Mouse (Mus musculus) mouse trophoblast stem cell (cell line): ENCODE measurements around the gene Zfp58.
"Not testable (repeated sequence)": the region's sequence is repeated elsewhere in the genome, so short reads cannot be mapped to it uniquely, and the experiment has no call there.

Experiments used
- in situ Hi-C, 2 experiments: fragments of 300-500 bp; cut with MseI, MboI; formaldehyde crosslinking; loops; 2 replicates in 1 of 2; 3 replicates in 1 of 2; pipeline ENCODE4 v1.15.1; 2025

Gene Zfp58

DNA sequence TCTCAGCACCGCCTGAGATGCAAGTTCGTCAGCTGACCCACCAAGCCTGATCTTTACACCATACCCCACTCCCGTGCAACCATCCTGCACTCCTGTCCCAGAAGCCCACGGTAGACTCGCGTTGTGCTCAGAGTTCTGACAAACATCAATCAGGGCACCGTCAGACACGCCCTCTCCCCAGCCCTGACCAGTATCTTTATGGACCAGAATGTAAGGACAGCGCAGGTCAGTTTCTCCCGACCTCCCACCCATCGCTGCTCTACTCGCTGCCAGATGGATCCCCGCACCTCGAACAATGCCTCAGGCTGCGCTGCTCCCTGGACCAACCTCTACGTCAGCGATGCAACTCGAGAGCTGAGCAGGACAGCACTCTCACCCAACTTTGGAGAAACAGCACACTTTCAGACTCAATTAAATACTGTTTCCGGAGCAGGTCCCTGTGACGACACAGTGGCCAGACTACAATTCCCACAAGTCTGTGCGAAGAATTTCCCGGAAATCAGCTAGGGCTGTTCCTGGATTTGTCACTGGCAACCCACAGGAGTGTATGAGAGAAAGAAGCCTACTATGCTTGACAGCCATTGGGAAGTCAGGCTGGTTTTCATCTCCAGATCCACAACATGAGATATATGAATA is at the start of gene Zfp58:
Zfp58 (minus strand) TSS at position 472 of the 636 bp plus-strand sequence.
- in situ Hi-C loops: no loop called here

DNA sequence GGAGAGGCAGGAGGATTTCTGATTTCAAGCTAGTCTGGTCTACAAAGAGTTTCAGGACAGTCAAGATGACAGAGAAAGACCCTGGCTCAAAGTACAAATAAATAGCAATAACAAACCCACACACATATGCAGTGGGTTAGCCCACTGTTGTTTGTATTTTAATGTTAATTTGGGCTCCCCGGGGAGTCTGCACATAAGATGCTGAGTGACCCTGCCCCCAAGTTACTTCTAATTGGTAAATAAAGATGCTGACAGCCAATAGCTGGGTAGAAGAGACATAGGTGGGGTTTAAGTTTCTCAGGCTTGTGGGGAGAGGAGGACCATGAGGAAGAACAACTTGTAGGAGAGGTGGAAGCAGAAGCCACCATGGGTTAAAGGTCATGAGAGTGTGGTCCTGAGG is 45.6 kb upstream of the Zfp58 start:
- in situ Hi-C loops: no loop called here

DNA sequence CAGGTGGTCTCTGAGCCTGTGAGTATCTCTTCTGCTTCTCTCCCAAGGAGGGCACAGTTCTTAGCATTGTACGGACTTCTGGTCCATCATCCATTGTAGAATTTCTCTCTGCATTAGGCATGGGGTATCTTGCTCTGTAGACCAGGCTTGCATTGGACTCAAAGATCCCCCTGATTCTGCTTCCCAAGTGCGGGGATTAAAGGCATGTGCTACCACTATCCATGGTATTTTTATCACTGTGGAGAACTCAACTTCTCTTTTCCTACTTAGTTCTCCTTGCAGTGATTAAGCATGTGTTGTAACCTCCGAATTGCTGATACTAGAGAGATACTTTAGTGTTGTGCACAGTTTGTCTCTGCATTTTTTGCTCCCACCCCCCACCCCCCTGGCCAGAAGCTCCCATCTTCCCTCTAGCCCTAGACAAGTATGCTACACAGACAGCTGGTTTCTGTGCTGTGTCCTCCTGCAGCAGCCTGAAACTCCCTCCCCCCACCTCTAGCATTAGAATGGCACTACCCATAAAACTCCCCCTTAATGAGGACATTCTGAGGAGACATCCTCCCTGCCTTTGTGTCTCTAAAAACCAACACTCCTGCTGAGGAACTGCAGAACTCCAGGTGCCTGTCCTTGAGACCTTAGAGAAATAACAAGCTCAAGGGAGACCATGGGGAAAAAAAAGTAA is 26.8 kb upstream of the Zfp58 start:
- in situ Hi-C loops: no loop called here

DNA sequence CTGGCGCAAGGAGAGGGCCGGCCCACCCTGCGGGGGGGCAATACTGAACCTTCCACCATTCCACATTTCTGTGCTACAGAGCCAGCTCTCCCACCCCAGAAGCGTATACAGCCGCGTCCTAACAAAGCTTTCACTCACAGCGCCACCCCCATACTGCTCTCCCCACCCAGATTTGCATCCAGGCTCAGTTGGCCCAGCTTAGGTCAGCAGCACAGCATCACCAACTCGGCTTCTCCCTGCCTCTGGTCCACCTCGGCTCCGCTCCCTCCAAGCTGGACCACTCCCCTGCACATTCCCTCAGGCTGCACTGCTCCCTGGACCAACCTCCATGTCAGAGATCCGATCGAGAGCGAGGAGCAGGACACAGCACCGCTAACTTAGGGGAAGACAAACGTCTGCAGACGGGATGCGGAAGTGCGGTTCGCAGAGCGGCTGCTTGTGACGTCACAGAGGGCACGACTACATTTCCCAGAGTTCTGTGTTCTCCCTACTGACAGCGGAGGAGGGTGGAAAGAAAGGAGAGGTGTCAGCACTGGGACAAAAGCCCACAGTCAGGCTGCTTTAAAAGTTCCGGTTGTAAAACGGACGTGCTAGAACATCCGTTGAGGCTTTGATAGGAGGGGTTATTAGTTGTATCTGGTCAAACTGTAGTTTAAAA is 25.5 kb upstream of the Zfp58 start, which contains the start of the genes Gm26965 and Zfp87:
Gm26965 (minus strand) TSS at position 399 of the 658 bp plus-strand sequence.
Zfp87 (minus strand) TSS at position 425 of the 658 bp plus-strand sequence.
- in situ Hi-C loops: no loop called here

GRCm38 (mm10) chr13:67500908-67501307 is 553 bp upstream of the Zfp58 start:
- in situ Hi-C loops: no loop called here

DNA sequence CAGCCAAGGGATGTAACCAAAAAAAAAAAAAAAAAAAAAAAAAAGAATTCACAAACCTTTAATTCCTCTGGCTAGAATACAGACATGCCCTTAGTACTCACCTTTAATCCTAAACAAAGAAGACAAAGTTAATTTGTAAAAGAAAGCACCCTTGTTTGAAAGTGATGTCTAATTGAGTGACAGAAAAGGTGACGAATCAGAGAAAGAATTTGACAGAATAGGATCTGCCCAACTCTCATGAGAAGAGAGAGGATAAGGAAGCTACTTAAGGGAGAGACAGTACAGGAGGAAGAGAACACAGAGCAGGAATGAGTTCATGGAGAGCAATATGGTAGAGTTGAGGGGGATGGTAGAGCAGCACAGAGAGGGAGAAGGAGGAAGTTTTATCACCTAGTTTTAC is 4.7 kb downstream of the Zfp58 start:
- in situ Hi-C loops: no loop called here

DNA sequence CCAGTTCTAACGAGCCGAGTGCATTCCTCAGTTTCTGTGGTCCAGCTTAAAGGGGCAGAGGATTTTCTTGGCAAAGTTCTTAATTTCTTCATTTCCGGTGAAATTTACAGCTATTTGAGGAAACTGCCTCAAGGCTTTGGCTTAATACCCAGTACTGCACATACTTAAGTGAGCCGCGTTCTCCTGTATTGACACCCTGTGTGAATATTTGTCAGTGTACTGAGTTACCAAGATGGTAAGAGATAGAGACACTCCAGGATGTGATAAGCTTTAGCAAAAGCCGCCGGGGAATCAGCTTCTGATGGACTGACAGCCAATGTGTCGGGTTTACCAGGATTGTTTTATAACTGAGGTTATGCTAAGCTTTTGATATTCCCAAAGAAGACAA is 15.9 kb downstream of the Zfp58 start:
- in situ Hi-C loops: no loop called here

GRCm38 (mm10) chr13:67483625-67484423 is 16.5 kb downstream of the Zfp58 start, which contains the start of gene Zfp874b:
Gene Zfp874b (minus strand): TSS chr13:67484258.
- in situ Hi-C loops: no loop called here

- in situ Hi-C loops: no loop called here
These were observed 18.8 kb downstream of the Zfp58 start for GRCm38 (mm10) chr13:67481528-67481927.

DNA sequence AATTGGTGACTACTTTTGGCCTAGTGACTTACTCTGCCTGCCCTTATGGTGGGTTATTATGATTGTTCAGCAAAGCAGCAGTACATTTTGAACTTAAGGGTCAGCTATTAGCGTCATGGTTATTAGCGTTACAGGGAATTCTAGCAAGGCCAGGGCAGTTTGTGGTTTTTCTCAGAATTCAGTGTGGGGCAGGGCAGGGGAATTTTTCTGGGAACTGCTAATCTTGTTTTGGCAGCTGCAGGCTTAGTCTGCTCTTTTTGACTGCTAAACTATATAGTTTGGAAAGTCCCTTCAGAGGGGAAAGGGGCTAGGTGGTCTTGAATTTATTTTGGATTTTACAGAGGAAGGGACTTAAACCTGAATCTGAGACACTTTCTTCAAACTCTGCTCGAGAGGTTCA is 31.1 kb downstream of the Zfp58 start:
- in situ Hi-C loops: no loop called here

- in situ Hi-C loops: not testable (repeated sequence)
These were observed 36.7 kb downstream of the Zfp58 start for GRCm38 (mm10) chr13:67463506-67464185.

- in situ Hi-C loops: no loop called here
These were observed 48.4 kb downstream of the Zfp58 start for GRCm38 (mm10) chr13:67452021-67452309.

DNA sequence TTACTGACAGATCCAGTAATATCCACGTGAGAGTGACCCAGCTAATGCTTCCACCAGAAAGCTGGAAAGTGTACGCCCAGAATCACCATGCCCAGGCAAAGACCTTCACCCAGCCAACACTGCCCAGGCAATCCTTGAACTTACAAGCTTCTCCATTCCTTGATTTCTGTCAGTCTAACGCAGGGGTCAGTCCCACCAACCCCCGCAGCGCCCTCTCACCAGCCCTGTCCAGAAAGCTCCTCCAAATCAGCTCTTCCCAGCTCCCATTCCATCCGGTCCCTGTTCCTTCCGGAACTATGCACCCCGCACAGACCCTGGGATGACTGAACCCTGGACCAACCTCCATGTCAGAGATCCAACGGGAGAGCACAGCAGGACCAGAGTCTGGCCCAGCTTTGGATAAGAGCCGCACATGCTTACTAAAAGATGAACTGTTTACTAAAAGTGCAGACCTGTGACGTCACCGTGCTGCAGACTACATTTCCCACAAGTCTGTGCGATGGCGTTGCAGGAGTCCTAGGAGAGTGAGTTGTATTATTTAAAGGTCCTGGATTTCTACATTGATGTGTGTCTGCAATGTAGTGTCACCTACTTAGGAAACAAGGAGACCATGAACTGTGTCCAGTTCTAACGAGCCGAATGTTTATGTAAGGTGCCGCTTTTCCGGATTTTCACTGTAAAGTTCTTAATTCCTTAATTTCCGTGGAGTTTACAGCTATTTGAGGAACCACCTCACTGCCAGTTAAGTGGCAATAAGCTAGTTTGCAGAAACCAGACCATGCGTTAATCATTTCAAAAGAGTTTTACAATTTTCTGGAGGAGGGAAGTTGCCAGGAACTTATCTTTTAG is 49.0 kb downstream of the Zfp58 start, which contains the start of gene Zfp874a:
Zfp874a (minus strand) TSS at position 453 of the 849 bp plus-strand sequence.
- in situ Hi-C loops: no loop called here
